Mouse (Mus musculus) ES-Bruce4 (cell line): Measurements from ENCODE around the gene Rspry1. TPM values are rescaled to one million over a fixed set of nuclear protein-coding genes. Genes with fewer than 3 reads are reported as not detected.

ENCODE experiments used
- H3K27ac ChIP-seq: 2 replicates; pipeline ENCODE4 v1.5.1; 2012; ENCODE audit warnings: low read length, inconsistent platforms; ENCODE audit not compliant: insufficient read depth
- H3K27me3 ChIP-seq: 2 replicates; pipeline ENCODE4 v1.6.1; 2012; ENCODE audit warnings: mild to moderate bottlenecking, low read length, inconsistent platforms; ENCODE audit not compliant: control insufficient read depth, poor library complexity, insufficient read depth, severe bottlenecking
- H3K36me3 ChIP-seq: 2 replicates; pipeline ENCODE4 v1.6.1; 2012; ENCODE audit warnings: inconsistent platforms, mild to moderate bottlenecking, low read length, moderate library complexity; ENCODE audit not compliant: control insufficient read depth, poor library complexity, insufficient read depth, severe bottlenecking
- H3K4me1 ChIP-seq: one replicate; pipeline ENCODE4 v1.8.1; 2011; ENCODE audit warnings: low read length; ENCODE audit not compliant: control insufficient read depth, insufficient read depth
- H3K4me3 ChIP-seq: 2 replicates; pipeline ENCODE4 v1.5.1; 2011; ENCODE audit warnings: low read depth, mild to moderate bottlenecking, low read length
- H3K9ac ChIP-seq: 2 replicates; pipeline ENCODE4 v1.6.1; 2012; ENCODE audit warnings: low read depth, mild to moderate bottlenecking, inconsistent platforms; ENCODE audit not compliant: poor library complexity, severe bottlenecking
- H3K9me3 ChIP-seq: replicated peaks from 2 replicates; pipeline ENCODE4 v1.6.1; 2012; ENCODE audit warnings: mild to moderate bottlenecking, low read length, inconsistent platforms; ENCODE audit not compliant: control insufficient read depth, poor library complexity, insufficient read depth, severe bottlenecking
- CTCF ChIP-seq: IDR thresholded peaks from one replicate; pipeline ENCODE4 v1.8.1; 2011; ENCODE audit warnings: low read depth, low read length
- EP300 ChIP-seq: IDR thresholded peaks from 2 replicates; pipeline ENCODE4 v1.6.1; 2011; ENCODE audit warnings: low read depth, low read length; ENCODE audit not compliant: insufficient read depth
- POLR2A ChIP-seq: IDR thresholded peaks from one replicate; pipeline ENCODE4 v1.8.1; 2011; ENCODE audit warnings: low read length; ENCODE audit not compliant: insufficient read depth
- polyA plus RNA-seq: library from polyadenylated mRNA; stranded (reverse); fragments of >200 nt; gene quantifications from 2 replicates; pipeline ENCODE4 v1.2.4, GENCODE M21; 2011; ENCODE audit warnings: low read depth; ENCODE audit not compliant: missing spikeins, insufficient read depth, insufficient read length

The Rspry1 gene
- polyA plus RNA-seq, 1 experiment: 20.4 TPM

DNA sequence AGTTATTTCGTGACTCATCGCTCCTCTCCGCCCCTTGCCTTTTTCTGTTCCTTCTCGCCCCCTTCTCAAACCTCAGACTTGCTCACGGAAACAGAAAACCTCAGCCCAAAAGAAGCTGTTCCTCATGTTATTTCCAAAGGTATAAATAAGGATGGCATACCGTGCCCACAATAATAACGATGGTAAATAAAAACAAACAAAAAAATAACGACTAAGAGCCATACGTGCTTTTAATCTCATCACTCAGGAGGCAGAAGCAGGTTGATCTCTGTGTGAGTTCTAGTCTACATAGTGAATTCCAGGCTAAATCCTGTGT, 102.9 kb downstream of the Rspry1 start:
- Histone ChIP-seq H3K4me3 (peak overlapping the region; percentile 71), H3K27ac (no peak overlapping the region), H3K27me3 (no peaks in the 10 kb centered on the region), H3K36me3 (no peaks in the 10 kb centered on the region), H3K4me1 (peaks cover 3% of the 10 kb centered on the region), H3K9ac (peak overlapping the region; percentile 32), H3K9me3 (no peaks in the 10 kb centered on the region)
- no peak for TF ChIP-seq EP300
- TF ChIP-seq CTCF: no peak
- no peak for TF ChIP-seq POLR2A

GRCm38 (mm10) chr8:94705581-94706245, 104.0 kb downstream of the Rspry1 start:
- peaks cover 3% of the 10 kb centered on the region for H3K4me1 ChIP-seq
- no peak for TF ChIP-seq EP300
- TF ChIP-seq CTCF: no peak
- no peak for TF ChIP-seq POLR2A
- H3K9ac ChIP-seq: no peak overlapping the region
- H3K27me3 ChIP-seq: no peaks in the 10 kb centered on the region
- no peaks in the 10 kb centered on the region for H3K9me3 ChIP-seq
- no peaks in the 10 kb centered on the region for H3K36me3 ChIP-seq
- H3K27ac ChIP-seq: no peak overlapping the region
- H3K4me3 ChIP-seq: no peak overlapping the region

DNA sequence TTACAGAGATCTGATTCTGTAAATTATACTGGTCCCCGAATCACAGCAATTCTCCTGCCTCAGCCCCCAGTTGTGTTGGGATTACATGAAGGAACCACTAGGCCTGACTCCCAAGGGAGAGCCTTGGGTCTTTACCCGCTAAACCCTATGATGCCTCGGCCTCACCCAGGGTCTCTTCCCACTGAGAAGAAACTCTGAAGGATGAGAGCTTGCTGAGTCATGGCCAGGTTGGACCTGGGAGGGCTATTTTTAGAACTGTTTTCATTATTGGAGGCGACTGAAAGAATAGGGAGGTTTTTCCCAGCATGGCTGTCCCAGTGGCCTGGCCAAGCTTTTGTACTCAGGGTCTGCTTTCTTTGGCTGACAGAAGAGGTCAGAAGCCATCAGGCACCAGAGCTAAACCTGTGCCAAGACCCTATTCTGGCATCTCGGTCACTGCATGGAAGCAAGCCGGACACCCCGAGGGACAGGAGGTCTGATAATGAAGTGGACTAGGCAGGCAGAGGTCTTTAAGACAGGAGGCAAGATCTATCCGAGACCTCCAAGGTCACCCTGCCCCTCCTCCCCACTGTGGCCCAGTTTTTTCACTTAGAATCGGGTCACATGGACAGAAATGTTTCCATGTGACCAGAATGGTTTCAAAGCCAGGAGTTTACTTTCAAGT, 105.1 kb downstream of the Rspry1 start:
- no peak overlapping the region for H3K27ac ChIP-seq
- no peaks in the 10 kb centered on the region for H3K27me3 ChIP-seq
- peaks cover 3% of the 10 kb centered on the region for H3K4me1 ChIP-seq
- H3K9ac ChIP-seq: no peak overlapping the region
- no peaks in the 10 kb centered on the region for H3K9me3 ChIP-seq
- no peaks in the 10 kb centered on the region for H3K36me3 ChIP-seq
- TF ChIP-seq POLR2A: no peak
- H3K4me3 ChIP-seq: no peak overlapping the region

Other genes with a start within 250 kb of the Rspry1 start
- 9.4 and 11.5 TPM in 2 replicates for gene Herpud1, start 215.5 kb upstream of the Rspry1 start, polyA plus RNA-seq
- gene Nlrc5, start 167.6 kb upstream of the Rspry1 start, polyA plus RNA-seq: 0.82 and 2.1 TPM in 2 replicates
- gene Cpne2, start 68.9 kb upstream of the Rspry1 start, polyA plus RNA-seq: 8.6 and 9.8 TPM in 2 replicates
- gene Fam192a, start 60 bp downstream of the Rspry1 start, polyA plus RNA-seq: 93.9 and 95.0 TPM in 2 replicates
- 42.4 and 45.3 TPM in 2 replicates for gene Arl2bp, start 64.7 kb downstream of the Rspry1 start, polyA plus RNA-seq
- gene Pllp, start 94.3 kb downstream of the Rspry1 start, polyA plus RNA-seq: 1.2 TPM in 1 of 2 replicates, not detected in the other
- gene Ccl22, start 143.7 kb downstream of the Rspry1 start, polyA plus RNA-seq: not detected in 2 replicates
- 3.2 and 3.4 TPM in 2 replicates for gene Cx3cl1, start 170.1 kb downstream of the Rspry1 start, polyA plus RNA-seq
- gene Ccl17, start 208.5 kb downstream of the Rspry1 start, polyA plus RNA-seq: not detected in 2 replicates
- 36.0 and 47.5 TPM in 2 replicates for gene Coq9, start 236.4 kb downstream of the Rspry1 start, polyA plus RNA-seq
- gene Ciapin1, start 236.4 kb downstream of the Rspry1 start, polyA plus RNA-seq: 65.2 and 75.8 TPM in 2 replicates